Mouse (Mus musculus): ENCODE results near the gene Rims3. TPM values are rescaled to one million over a fixed set of nuclear protein-coding genes. Genes with fewer than 3 reads are reported as not detected.

Gene Rims3
- polyA plus RNA-seq, 1 experiment = 0.06 TPM

GRCm38 (mm10) chr4:120870262-120870748 is 15.7 kb downstream of the Rims3 start:
- Histone ChIP-seq H3K36me3 (replicated peaks; ENCODE audit: low read length) (no peaks in the 10 kb centered on the region), H3K9me3 (no peaks in the 10 kb centered on the region), H3K4me3 (replicated peaks) (no peak overlapping the region), H3K4me1 (no peaks in the 10 kb centered on the region; the same call in 1 of the 2 replicates), H3K27me3 (replicated peaks) (peaks cover 79% of the 10 kb centered on the region)
- TF ChIP-seq FLI1 (IDR thresholded peaks at IDR 0.05; ENCODE audit: low read length) (no peak), GATA1 (IDR thresholded peaks at IDR 0.05; ENCODE audit: borderline replicate concordance, low read length) (no peak)

GRCm38 (mm10) chr4:120875961-120876360 is 21.3 kb downstream of the Rims3 start:
- no peak for TF ChIP-seq GATA1 (IDR thresholded peaks at IDR 0.05; ENCODE audit: borderline replicate concordance, low read length)
- TF ChIP-seq FLI1 (IDR thresholded peaks at IDR 0.05; ENCODE audit: low read length) = no peak
- H3K9me3 ChIP-seq = no peaks in the 10 kb centered on the region

GRCm38 (mm10) chr4:120878728-120879127 is 24.1 kb downstream of the Rims3 start:
- Histone ChIP-seq H3K9me3 (no peaks in the 10 kb centered on the region), H3K4me3 (replicated peaks) (no peak overlapping the region), H3K27me3 (replicated peaks) (peaks cover 51% of the 10 kb centered on the region), H3K36me3 (replicated peaks; ENCODE audit: low read length) (no peaks in the 10 kb centered on the region), H3K4me1 (peaks cover 31% of the 10 kb centered on the region)
- no peak for TF ChIP-seq FLI1 (IDR thresholded peaks at IDR 0.05; ENCODE audit: low read length)
- no peak for TF ChIP-seq GATA1 (IDR thresholded peaks at IDR 0.05; ENCODE audit: borderline replicate concordance, low read length)

More at GRCm38 (mm10) chr4:120875961-120876360, 21.3 kb downstream of the Rims3 start:
- Histone ChIP-seq H3K27me3 (replicated peaks) (peaks cover 66% of the 10 kb centered on the region), H3K4me3 (replicated peaks) (no peak overlapping the region), H3K4me1 (peaks cover 15% of the 10 kb centered on the region), H3K36me3 (replicated peaks; ENCODE audit: low read length) (no peaks in the 10 kb centered on the region)

- TF ChIP-seq FLI1 (IDR thresholded peaks at IDR 0.05; ENCODE audit: low read length) (no peak), GATA1 (IDR thresholded peaks at IDR 0.05; ENCODE audit: borderline replicate concordance, low read length) (no peak)
- H3K4me3 ChIP-seq (replicated peaks) = no peak overlapping the region
- no peaks in the 10 kb centered on the region for H3K9me3 ChIP-seq
- peaks cover 48% of the 10 kb centered on the region for H3K27me3 ChIP-seq (replicated peaks)
- no peaks in the 10 kb centered on the region for H3K36me3 ChIP-seq (replicated peaks; ENCODE audit: low read length)
- peaks cover 31% of the 10 kb centered on the region for H3K4me1 ChIP-seq
Observed at GRCm38 (mm10) chr4:120879386-120879785, 24.8 kb downstream of the Rims3 start.

GRCm38 (mm10) chr4:120880731-120881432 is 26.3 kb downstream of the Rims3 start:
- peaks cover 46% of the 10 kb centered on the region for H3K27me3 ChIP-seq (replicated peaks)
- TF ChIP-seq GATA1 (IDR thresholded peaks at IDR 0.05; ENCODE audit: borderline replicate concordance, low read length) (no peak), FLI1 (IDR thresholded peaks at IDR 0.05; ENCODE audit: low read length) (no peak)
- H3K4me1 ChIP-seq = peaks cover 35% of the 10 kb centered on the region
- peak overlapping the region; percentile 51 for H3K4me3 ChIP-seq (replicated peaks)
- no peaks in the 10 kb centered on the region for H3K9me3 ChIP-seq
- H3K36me3 ChIP-seq (replicated peaks; ENCODE audit: low read length) = no peaks in the 10 kb centered on the region

- no peaks in the 10 kb centered on the region for H3K36me3 ChIP-seq (replicated peaks; ENCODE audit: low read length)
- no peak overlapping the region for H3K4me3 ChIP-seq (replicated peaks)
- peaks cover 52% of the 10 kb centered on the region for H3K27me3 ChIP-seq (replicated peaks)
- H3K4me1 ChIP-seq = peaks cover 35% of the 10 kb centered on the region
- TF ChIP-seq GATA1 (IDR thresholded peaks at IDR 0.05; ENCODE audit: borderline replicate concordance, low read length) (no peak), FLI1 (IDR thresholded peaks at IDR 0.05; ENCODE audit: low read length) (no peak)
- H3K9me3 ChIP-seq = no peaks in the 10 kb centered on the region
Observed at GRCm38 (mm10) chr4:120882002-120882625, 27.5 kb downstream of the Rims3 start.

- Histone ChIP-seq H3K4me3 (replicated peaks) (no peak overlapping the region), H3K9me3 (no peaks in the 10 kb centered on the region), H3K36me3 (replicated peaks; ENCODE audit: low read length) (no peaks in the 10 kb centered on the region), H3K4me1 (peaks cover 24% of the 10 kb centered on the region), H3K27me3 (replicated peaks) (peaks cover 41% of the 10 kb centered on the region)
- TF ChIP-seq FLI1 (IDR thresholded peaks at IDR 0.05; ENCODE audit: low read length) (no peak), GATA1 (IDR thresholded peaks at IDR 0.05; ENCODE audit: borderline replicate concordance, low read length) (no peak)
Observed at GRCm38 (mm10) chr4:120885208-120886120, 30.8 kb downstream of the Rims3 start.

GRCm38 (mm10) chr4:120886131-120886530 is 31.5 kb downstream of the Rims3 start:
- Histone ChIP-seq H3K36me3 (replicated peaks; ENCODE audit: low read length) (no peaks in the 10 kb centered on the region), H3K4me1 (peaks cover 18% of the 10 kb centered on the region), H3K9me3 (no peaks in the 10 kb centered on the region), H3K27me3 (replicated peaks) (peaks cover 45% of the 10 kb centered on the region), H3K4me3 (replicated peaks) (no peak overlapping the region)
- TF ChIP-seq GATA1 (IDR thresholded peaks at IDR 0.05; ENCODE audit: borderline replicate concordance, low read length) (no peak), FLI1 (IDR thresholded peaks at IDR 0.05; ENCODE audit: low read length) (no peak)

- Histone ChIP-seq H3K4me1 (peaks cover 11% of the 10 kb centered on the region), H3K4me3 (replicated peaks) (no peak overlapping the region), H3K9me3 (no peaks in the 10 kb centered on the region), H3K27me3 (replicated peaks) (peaks cover 52% of the 10 kb centered on the region), H3K36me3 (replicated peaks; ENCODE audit: low read length) (no peaks in the 10 kb centered on the region)
- no peak for TF ChIP-seq GATA1 (IDR thresholded peaks at IDR 0.05; ENCODE audit: borderline replicate concordance, low read length)
- TF ChIP-seq FLI1 (IDR thresholded peaks at IDR 0.05; ENCODE audit: low read length) = no peak
Observed at GRCm38 (mm10) chr4:120886811-120887210, 32.2 kb downstream of the Rims3 start.

All from megakaryocyte, embryonic 14.5 days (primary cell).